Mouse (Mus musculus) ovary, postnatal 14 days (tissue): ENCODE results near the gene Pnldc1.
"Not testable (repeated sequence)": the region's sequence is repeated elsewhere in the genome, so short reads cannot be mapped to it uniquely, and the experiment has no call there.

ENCODE experiments used
- DNase-seq: peaks from one replicate; pipeline ENCODE4 v3.0.0; 2022; ENCODE audit warnings: low spot score

The Pnldc1 gene

DNA sequence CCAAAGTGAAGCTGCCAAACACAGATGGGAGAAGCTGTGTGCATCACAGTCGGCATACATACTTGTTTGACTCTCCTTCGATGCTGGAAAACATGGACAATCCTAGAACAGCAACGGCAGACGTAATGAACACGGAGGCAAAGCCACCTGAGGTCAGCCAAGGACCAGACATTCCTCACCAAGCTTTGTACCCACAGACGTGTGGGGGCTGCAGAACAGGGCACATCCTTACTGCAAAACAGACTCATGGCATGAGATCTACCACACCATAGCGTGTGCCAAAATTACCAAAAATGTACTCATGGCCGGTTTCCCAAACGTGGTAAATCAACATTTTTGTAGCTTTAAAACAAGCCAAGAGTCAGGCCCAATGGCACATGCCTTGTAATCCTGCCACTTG lies 3.6 kb downstream of the Pnldc1 start:
- no peak for DNase-seq

DNA sequence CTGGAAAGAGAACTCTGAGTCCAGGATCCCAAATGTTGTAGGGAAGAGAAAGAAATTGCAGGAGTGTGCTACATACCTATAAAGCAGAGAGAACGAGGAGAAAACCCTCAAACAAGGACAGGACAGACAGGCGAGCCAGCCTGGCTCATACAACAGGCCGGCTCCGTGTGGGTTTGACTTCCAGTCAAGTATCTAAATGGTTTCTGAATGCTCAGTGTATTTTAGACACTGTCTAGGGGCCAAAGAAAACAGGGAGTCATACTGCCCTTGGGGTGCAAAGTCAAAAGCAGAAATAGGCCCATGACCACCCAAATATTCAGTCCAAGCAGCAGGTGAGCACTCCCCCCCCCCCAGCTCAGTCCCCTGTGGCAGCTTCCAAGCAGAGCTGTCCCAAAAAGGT lies 4.2 kb downstream of the Pnldc1 start:
- DNase-seq, result no peak

DNA sequence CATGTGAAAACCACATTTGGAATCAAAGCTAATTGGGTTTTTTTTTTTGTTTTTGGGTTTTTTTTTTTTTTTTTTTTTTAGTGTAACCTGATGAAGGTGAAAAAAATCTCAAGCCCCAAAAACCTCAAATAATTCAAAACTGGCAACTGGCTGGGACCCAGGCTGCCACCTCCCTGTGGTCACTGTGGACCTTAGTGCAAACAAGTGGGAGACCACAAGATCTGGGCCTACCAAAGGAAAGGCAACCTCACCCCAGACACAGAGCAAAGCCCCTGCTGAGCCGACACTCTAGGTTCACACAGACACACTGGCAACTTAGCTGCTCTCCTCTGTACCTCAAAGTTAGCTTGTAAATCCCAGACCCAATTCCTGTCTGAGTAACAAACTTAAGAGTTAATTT lies 5.7 kb downstream of the Pnldc1 start:
- DNase-seq, result no peak

DNA sequence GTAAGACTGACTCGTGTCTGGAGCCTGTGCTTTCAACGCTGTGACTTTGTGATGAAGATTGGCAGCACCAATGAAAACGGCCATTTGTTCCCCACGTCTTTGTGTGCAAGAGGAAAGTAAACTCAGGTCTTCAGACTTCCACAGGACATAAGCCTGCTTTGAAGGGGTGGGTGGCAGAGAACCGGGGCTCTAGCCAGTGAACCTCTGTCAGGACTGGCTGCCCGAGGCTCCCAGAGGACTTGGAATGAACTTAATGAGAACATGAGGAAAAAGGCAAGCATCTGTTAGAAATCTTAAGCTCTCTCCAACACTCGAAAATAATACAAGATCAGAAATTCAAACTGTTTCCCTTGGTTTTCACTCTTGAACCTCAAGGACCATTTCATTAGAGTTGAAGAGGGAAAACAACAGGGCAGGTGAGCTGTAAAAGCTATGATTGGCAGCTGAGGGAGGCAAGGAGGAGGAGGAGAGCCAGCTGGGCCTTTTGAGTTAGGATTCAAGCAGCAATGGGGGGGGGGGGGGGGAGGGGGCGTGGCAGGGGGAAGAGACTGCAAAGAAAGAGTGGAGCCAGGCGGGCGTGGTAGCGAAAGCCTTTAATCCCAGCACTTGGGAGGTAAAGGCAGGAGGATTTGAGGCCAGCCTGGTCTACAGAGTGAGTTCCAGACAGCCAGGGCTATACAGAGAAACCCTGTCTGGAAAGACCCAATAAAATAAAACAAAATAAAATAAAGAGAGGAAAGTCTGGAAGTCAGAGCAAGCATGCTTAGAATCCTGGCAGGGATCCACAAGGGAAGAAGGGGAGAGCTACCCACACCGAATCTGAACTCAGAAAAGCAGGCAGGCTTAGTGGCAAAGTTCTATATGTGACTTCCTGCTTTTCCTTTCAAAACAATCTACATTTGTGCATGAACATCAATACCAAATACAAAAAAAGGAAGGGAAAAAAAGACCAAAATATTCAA lies 6.4 kb downstream of the Pnldc1 start:
- DNase-seq, result no peak

DNA sequence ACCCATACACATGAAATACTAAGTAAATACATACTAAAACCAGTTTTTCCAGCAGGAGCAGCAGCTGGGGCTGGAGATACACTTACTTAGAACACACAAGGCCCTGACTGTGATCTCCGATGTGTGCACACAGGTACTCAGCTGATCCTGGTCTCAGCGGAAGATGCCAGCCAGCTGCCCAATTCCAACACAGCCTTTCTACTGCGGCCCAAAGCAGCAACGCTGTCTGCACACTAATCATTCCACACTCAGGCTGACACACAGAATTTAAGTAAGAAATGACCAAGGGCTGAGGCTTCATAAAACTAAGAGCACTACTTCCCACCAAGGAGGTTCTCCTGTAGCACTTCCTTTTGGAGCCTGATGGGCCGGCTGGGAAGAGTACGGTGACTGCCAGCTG lies 7.7 kb downstream of the Pnldc1 start:
- DNase-seq, result no peak

DNA sequence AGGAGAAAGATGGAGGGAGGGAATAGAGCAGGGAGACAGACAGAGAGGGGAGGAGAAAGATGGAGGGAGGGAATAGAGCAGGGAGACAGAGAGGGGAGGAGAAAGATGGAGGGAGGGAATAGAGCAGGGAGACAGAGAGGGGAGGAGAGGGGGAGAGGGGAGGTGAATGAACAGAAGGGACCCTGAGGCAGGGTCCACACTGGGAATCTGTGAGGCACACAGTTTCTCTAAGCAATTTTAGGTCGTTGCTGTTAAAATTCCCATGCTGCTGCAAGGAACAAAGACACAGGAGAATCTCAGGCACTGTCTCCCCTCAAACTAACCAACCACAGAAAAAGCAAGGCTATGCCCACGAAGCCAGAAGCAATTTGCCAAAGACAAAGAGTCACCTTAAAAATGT lies 11.4 kb downstream of the Pnldc1 start:
- not testable (repeated sequence) for DNase-seq

DNA sequence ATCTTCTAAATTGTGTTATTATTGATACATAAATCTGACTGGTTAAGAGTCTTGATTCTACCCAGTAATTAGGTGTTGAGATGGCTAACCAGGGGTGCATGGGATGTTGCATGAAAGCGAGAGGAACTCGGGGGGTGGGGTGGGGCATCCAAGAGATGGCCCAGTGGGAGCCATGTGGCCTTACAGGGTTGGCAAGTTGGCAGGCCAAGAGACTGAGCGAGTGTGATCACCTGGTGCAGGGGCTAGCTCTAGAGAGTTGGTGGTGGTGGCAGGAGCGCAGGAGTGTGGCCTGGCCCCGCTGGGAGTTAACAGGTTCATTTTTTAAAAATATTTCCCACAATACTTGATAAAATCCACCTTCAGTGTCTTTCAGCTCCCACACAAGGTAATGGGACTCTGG lies 12.4 kb downstream of the Pnldc1 start:
- DNase-seq, result no peak

DNA sequence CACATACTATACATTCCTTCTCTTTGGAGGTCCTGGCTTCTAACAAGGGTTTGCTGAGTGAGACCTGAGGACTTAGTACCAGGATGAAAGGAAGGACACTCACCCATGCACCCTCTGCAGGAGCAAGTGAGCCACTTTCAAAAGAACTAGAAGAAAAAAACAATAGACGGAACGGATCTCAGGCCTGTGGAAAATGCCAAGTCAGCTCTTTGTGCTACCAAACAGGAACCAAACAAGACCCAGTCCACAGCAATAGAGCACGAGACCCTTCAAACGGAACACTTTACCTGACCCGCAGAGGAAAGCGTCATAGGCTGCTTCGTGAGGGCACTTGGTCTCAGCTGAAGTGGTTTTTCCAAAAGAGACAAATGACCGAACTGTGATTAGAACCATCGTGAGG lies 18.0 kb downstream of the Pnldc1 start:
- DNase-seq, result no peak

DNA sequence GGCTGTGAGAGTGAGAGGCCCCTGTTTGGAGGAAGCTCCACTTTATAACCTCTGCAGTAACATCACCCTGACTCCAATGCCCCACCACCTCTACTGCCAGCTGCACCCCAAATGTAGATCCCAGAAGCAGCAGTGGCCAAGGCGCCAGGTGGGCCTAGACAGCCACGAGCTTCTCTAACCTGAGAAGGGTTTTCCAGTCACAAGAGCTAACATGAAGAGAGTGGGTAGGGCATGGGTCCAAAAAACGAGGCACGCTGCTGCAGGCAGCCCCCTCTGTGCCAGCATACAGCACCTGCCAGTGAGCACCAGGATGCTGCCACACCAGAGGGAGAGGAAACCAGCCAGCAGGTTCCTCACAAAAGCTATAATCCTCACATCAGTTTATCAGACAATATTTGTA lies 19.0 kb downstream of the Pnldc1 start:
- no peak for DNase-seq

DNA sequence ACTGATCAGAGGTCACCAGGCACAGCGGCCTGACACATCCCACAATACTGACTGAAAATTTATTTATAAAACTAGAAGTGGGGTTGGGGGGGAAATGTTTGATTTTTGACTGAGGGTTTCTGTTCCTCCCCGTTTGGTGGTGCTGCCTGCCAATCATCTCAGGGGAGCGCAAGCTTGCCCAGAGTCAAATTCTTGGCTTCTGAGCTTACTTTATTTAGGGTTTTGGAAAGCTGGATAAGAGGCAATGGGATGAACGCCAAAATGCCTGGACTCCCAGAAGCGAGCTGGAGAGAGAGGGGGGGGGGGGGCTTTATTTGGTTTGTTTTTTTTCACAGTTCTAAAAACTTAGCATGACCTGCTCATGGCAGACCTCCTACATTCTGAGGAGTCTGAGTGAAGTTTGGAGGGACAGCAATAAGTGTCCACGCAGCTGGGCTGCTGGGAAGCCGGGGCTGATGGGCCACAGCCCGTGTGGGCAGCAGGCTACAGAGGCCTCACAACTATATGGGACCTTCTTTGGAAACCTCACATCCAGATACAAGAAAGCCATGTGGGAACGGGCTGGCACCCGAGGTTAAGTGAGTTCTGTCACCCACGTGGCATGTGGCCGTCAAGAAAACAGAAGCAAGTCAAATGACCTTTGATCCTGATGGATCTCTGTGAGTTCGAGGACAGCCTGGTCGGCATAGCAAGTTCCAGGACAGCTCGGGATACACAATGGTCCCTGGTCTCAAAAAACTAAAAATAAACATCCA lies 22.8 kb downstream of the Pnldc1 start:
- no peak for DNase-seq

DNA sequence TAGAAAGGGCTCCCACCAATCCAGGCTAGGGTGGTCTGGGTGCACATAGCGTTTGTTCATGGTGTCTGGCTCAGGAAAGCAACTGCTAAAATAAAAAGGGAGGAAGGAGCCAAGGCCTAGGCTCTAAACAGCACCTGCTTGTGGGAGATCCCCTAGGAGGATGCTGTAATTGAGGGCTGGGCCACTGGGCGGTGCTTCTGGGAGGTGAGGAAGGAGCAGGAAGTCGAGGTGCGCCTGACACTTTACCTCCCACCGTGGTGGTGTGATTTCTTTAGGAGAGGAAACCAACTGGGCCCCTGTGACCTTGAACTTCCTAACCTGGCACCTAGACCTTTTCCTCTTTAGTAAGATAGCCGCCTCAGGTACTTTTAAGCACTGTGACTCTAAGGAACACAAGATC lies 23.4 kb downstream of the Pnldc1 start:
- DNase-seq, result no peak

DNA sequence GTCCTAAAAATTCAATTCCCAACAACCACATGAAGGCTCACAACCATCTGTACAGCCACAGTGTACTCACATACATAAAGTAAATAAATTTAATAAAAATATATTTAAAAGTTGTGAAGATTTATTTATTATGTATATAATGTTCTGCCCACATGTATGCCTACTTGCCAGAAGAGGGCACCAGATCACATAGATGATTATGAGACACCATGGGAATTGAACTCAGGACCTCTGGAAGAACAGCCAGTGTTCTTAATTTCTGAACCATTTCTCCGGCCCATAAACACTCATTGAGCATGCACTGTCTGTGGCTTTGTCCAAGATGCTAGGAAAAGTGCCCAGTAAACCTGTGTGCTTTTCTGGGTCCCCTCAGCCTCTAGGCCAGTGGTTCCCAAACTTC lies 28.8 kb downstream of the Pnldc1 start:
- DNase-seq, result no peak

DNA sequence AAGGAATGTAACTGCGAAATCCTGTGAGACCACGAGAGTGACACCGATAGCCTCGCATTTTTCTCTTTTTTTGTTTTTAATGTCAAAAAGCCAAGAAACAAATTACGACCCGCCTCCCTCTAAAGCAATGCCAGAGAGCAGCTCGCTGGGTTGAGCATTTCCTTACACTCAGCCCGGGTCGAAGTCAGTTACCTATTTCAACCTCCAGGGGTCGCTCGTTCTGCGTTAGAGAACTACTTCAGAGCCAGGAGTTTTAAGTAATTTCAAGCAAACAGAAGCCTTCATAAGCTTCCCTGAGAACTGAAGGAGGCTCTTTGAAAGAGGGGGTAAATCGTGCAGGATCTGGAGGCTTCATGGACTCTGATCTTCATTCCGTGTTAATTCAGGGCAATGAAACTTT lies 29.9 kb downstream of the Pnldc1 start:
- DNase-seq, result peak; percentile 84

DNA sequence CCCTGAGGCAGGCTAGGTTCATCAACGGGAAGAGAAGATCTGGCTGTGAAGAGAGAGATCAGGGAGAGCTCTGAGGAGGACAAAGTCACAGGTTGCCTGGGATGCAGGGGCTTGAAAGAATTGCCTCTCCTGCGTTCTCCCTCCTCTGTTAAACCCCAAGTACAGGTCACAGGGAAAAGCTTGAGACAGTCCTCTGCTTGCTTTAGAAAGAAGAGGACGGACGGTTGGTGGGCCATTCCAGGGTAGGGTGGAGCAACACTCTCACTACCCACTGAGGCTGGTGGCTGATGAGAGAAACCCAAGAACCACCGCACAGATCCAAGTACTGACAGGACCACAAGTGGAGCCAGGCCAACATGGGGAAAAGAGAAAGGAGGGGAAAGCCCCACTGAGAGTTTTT lies 34.3 kb downstream of the Pnldc1 start, which contains the start of gene Mrgprh:
Gene Mrgprh (plus strand): TSS at position 301 of the 400 bp plus-strand sequence.
- DNase-seq, result no peak

DNA sequence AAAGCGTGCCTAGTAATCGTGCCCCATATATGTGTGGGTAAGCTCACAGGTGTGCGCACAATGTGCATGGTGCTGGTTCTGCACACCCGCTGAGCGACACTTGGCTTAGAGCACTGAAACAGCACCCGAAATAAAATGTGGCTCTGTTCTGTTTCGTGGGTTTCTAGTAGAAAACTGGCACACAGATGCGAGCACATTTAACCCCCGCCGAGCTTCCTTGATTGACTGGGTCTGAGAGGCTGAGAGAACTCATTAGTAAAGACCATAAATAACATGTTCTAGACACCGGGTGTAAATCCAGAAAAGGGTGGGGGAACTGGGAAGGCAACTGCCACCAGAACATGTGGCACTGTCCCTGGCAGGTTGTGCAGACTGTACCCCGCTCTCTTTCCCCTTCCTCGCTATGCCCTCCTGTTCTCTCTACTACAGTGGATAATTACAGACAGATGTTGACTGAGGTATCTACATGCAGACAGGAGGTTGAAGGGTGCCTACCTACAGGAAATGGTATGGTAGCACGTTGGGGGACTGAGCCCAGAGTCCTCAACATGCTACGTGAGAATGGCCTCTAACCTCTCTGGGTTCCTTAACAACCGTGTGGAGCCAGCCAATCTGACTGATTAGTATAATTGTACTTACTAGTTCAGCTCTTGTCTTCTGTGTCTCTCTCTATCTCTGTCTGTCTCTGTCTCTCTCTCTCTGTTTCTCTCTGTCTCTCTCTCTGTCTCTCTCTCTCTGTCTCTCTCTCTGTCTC lies 37.6 kb downstream of the Pnldc1 start:
- DNase-seq, result no peak

DNA sequence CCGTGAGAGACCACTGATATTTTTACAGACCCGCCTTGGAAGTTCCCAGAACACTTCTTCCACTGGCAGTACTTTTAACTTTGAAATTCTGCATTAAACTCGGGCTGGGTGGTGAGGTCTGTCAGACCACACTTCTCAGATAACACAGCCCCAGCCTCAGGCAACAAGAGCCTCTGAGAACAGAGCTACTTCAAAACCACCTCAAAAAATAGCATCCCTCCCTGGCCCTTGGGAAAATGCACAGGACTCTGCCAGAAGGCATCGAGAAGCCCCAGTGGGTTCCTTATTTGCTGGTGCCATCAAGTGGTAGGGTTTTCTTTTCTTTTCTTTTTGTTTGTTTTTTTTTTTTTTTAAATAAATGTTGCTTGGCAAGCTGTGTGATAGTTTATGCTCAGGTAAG lies 41.4 kb downstream of the Pnldc1 start:
- DNase-seq, result no peak

DNA sequence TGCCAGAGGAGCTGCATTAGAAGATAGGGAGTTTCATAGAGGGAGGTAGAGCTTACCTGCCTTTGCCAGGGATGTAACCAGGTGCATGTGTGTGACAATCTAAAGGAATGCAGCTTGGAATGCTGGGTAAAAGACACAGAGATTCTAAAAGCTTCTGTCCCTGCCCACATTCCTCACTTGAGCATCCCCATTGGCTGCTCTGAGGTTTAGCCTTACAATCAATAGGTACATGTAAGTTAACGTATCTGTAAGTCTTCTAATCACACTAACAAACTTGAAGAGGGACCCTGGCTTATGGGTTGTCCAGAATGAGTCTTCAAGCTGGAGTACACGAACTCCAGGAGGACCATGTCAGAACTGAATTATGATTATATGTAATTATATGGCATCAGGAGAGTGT lies 42.0 kb downstream of the Pnldc1 start, which contains the start of gene Mas1:
Gene Mas1 (minus strand): TSS at position 101 of the 400 bp plus-strand sequence.
- no peak for DNase-seq

DNA sequence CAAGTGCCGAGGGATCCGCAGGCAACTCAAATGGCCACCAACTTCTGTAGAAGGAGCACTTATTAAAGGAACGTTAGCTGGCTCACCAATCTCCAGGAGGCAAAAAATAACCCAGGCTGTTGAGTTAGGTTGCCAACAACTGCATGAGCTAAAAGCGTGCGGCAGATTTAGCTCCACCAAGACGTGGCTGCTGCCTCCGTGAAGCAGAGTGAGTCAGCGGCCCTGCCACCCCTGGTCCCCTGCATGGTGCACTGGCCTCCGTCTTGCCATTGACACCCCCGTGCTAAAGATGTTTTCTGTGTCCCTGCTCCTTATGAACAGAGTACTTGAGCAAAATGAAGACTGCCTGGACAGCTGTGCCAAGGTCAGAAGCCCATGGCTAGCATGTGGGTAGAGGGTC lies 43.2 kb downstream of the Pnldc1 start:
- no peak for DNase-seq

DNA sequence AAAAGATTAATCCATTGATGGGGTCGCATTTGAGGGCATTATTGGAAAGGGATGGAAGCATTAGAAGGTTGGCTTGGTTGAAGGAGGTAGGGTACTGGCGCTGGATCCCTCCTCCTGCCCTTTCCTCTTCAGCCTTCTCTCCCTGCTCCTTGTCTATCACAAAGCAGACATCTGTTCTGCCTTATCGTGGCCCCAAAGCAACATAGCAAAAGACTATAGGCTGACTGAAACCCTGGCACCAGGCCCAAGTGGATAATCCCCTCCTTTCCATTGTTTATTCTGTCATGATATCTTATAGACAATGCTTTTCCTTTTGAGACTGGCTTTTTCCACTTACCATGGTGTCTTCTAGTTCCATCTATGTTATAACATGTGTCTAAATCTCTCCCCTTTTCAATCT lies 44.6 kb downstream of the Pnldc1 start:
- no peak for DNase-seq

DNA sequence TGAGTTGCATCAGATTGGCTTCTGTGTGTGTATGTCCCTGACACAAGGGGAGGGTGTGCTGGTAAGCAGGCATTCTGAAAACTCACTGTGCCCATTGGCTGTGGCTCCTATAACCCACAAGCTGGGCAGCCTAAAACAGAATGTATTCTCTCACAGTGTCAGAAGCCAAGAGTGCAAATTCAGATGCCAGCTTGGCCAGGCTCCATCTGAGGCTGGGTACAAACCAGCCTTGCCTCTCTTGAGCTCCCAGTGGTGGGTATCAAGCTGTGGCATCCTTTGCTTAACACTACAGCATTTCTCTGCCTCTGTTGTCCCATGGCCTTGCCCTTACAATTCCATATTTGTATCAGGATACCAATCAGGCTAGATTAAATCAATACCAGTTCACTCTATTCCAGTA lies 45.9 kb downstream of the Pnldc1 start:
- DNase-seq, result no peak

DNA sequence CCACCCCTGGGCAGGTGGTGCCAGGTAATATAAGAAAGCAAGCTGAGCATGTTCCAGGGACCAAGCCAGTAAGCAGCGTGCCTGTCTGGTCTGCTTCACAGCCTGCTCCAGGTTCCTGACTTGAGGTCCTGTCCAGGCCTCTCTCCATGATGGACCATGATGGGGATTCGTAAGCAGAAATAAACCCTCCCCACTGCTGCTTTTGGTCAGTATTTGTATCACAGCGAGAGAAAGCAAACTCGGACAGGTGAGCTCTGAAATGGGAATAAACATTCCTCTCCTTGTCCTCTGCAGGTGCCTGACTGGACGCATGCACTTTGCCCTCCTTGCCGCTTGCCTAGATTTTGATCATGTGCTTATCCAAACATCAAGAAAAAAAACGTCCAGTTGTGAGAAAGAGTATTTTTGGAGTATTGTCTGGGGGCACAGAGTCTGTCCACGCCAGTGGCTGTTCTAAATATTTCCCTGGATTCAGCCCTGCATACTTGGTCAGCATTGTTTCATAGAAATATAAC lies 51.0 kb downstream of the Pnldc1 start:
- DNase-seq, result no peak

DNA sequence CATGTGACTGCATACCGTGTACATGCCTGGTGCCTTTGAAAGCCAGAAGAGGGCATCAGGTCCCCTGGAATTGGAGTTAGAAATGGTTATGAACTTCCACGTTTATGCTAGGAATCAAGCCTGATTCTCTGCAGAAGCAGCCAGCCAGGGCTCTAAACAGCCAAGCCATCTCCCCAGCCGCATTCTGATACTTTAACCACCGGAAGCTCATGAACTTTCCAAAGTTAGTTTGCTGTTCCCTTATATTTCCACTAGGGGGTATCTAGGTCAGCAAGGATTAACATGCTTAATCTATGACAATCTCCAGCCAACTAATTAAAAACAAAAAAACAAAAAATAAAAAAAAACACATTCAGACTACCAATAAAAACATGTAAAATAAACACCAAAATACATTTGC lies 52.0 kb downstream of the Pnldc1 start:
- no peak for DNase-seq
